Comparison of ENCODE assay signal across 9 mouse cellular contexts in the genomic region with DNA sequence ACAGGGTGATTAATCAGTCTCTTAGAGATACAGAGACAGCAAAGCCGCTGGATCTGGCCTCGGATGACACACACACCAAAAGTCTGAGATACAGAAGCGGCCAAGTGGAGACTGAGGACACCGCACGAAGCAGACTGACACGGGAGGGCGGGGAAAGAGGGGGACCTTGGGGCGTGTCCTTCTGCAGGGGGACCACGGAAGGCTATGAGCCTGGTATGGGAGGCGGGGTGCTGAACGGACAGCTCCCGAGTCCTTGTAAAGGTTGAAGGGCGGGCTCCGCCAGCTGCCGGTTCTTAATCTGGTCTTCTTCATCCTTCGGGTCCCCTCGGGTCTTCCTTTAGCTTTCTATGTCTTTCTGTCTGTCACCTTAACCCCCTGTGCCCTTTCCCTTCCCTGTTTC. TPM values are rescaled to one million over a fixed set of nuclear protein-coding genes. Genes with fewer than 3 reads are reported as not detected.
A peak's percentile ranks its signal among the peaks of the same experiment; 100 is the strongest.
DNase-seq lines count a peak whose midpoint lies in the region; ATAC-seq and TF ChIP-seq lines count a peak whose summit lies in the region.
"Had no signal": no experiment of that assay in that cellular context is flagged by ENCODE, and none has a peak within 500 bp of the region (broad histone marks: within the 10 kb centered on the region; RNA-seq: fewer than 3 reads in every experiment).

No protein-coding gene starts in this region.

- peaks cover 10% of the 10 kb centered on the region; the same call in 1 of the 2 replicates for H3K36me3 ChIP-seq in kidney, embryonic 15.5 days
- H3K36me3 ChIP-seq in midbrain, embryonic 13.5 days, result peaks cover 22% of the 10 kb centered on the region

- peak; percentile 30 for DNase-seq in kidney, adult 11 months
- DNase-seq in T-cell, adult 2 months (ENCODE audit: low spot score), result peak; percentile 42
- peak; percentile 89 for DNase-seq in embryo, embryonic 10 days (ENCODE audit: low spot score)
- DNase-seq in heart, postnatal 10 days, result peak; percentile 68 to 81
- DNase-seq in layer of hippocampus, adult 2 months (ENCODE audit: low spot score in 2 of 2), result no peak
- peak; percentile 44 to 78 for DNase-seq in thymus, postnatal 10 days (ENCODE audit: low spot score in 2 of 2)

- no peak overlapping the region for H3K4me3 ChIP-seq in kidney, embryonic 15.5 days (replicated peaks)
- peak overlapping the region; percentile 45 for H3K4me3 ChIP-seq in layer of hippocampus, adult 2 months
- H3K4me3 ChIP-seq in midbrain, embryonic 13.5 days (replicated peaks), result peak overlapping the region; percentile 32
- H3K4me3 ChIP-seq: limb, embryonic 12.5 days had no signal

- intact Hi-C loops in heart, postnatal 10 days (cut with DNase I), result no loop called here

- WGBS in kidney, embryonic 15.5 days, result 6% methylated on average over 17 of the region's 17 CpGs
- WGBS in midbrain, embryonic 13.5 days, result under 1% methylated on average over 17 of the region's 17 CpGs

- H3K9me3 ChIP-seq in kidney, embryonic 15.5 days (replicated peaks), result no peaks in the 10 kb centered on the region
- H3K9me3 ChIP-seq in midbrain, embryonic 13.5 days, result no peaks in the 10 kb centered on the region

- H3K4me1 ChIP-seq in kidney, embryonic 15.5 days, result peaks cover 22% of the 10 kb centered on the region
- peaks cover 74% of the 10 kb centered on the region for H3K4me1 ChIP-seq in midbrain, embryonic 13.5 days (replicated peaks)

- ATAC-seq in kidney, embryonic 15.5 days (replicated peaks; ENCODE audit: low FRiP score), result no peak
- ATAC-seq in midbrain, embryonic 13.5 days, result no peak

- H3K27me3 ChIP-seq in kidney, embryonic 15.5 days, result peaks cover 92% of the 10 kb centered on the region
- H3K27me3 ChIP-seq in midbrain, embryonic 13.5 days, result peaks cover 36% of the 10 kb centered on the region

- no peak overlapping the region for H3K27ac ChIP-seq in kidney, embryonic 15.5 days
- H3K27ac ChIP-seq in layer of hippocampus, adult 2 months, result peak overlapping the region; percentile 99
- peak overlapping the region; percentile 98 for H3K27ac ChIP-seq in midbrain, embryonic 13.5 days
- H3K27ac ChIP-seq: limb, embryonic 12.5 days had no signal

- H3K9ac ChIP-seq in kidney, embryonic 15.5 days, result no peak overlapping the region
- H3K9ac ChIP-seq in midbrain, embryonic 13.5 days (replicated peaks), result peak overlapping the region; percentile 65
- H3K9ac ChIP-seq: limb, embryonic 12.5 days had no signal

- H3K4me2 ChIP-seq in kidney, embryonic 15.5 days, result no peak overlapping the region
- peak overlapping the region; percentile 83 for H3K4me2 ChIP-seq in midbrain, embryonic 13.5 days (replicated peaks)
- H3K4me2 ChIP-seq: limb, embryonic 12.5 days had no signal

- no peak for TF ChIP-seq CTCF in layer of hippocampus, adult 2 months (conservative IDR thresholded peaks at IDR 0.05)

RNA-seq across cellular contexts. Expression of gene Atp1a3, which starts 2.9 kb away (rescaled TPM):
- polyA plus RNA-seq in kidney, embryonic 15.5 days (2015; fragmentation: Nextera tagmentation; extraction: Ambion mirVana), result 0.68 and 2.1 TPM in 2 replicates
- under 1 TPM; 0.43 to 0.72 TPM for total RNA-seq in heart, postnatal 10 days (2021)
- total RNA-seq in layer of hippocampus, adult 2 months (2021), result 1,000 to 10,000 TPM; 2,443 to 2,563 TPM
- polyA plus RNA-seq in midbrain, embryonic 13.5 days (2015; fragmentation: Nextera tagmentation; extraction: Ambion mirVana), result 189 and 195 TPM in 2 replicates

RNA-seq across cellular contexts. Expression of gene Rabac1, which starts 36.1 kb away (rescaled TPM):
- 143 and 153 TPM in 2 replicates for polyA plus RNA-seq in kidney, embryonic 15.5 days (2015; fragmentation: Nextera tagmentation; extraction: Ambion mirVana)
- total RNA-seq in heart, postnatal 10 days (2021), result 100 to 1,000 TPM; 292 to 300 TPM
- 100 to 1,000 TPM; 275 to 315 TPM for total RNA-seq in layer of hippocampus, adult 2 months (2021)
- 171 and 176 TPM in 2 replicates for polyA plus RNA-seq in midbrain, embryonic 13.5 days (2015; fragmentation: Nextera tagmentation; extraction: Ambion mirVana)

Comparison
In these comparisons a context has a peak if more than half of its experiments do, and no peak if none do; other contexts are left out.
1. DNase-seq: peak in kidney, adult 11 months (single experiment), T-cell, adult 2 months (single experiment), embryo, embryonic 10 days (single experiment), heart, postnatal 10 days (2 of 2) and thymus, postnatal 10 days (2 of 2); none in layer of hippocampus, adult 2 months (0 of 2).
2. RNA of gene Atp1a3, which starts 2.9 kb away (total RNA-seq): 2,443 to 2,563 TPM in layer of hippocampus, adult 2 months; 0.43 to 0.72 TPM in heart, postnatal 10 days; every median in the first group is over 1,000 times any median in the second.